Mouse (Mus musculus) kidney, postnatal 25 days (tissue): ENCODE measurements at regions not wholly inside any gene's neighbourhood (a gene's known extent, or its start where the extent isn't known, plus 50 kb on each side); places are given as distances from the start of the nearest gene placed in this dataset.

Source experiments
- DNase-seq, 2 experiments: peaks; one replicate each; pipeline ENCODE4 v3.0.0; 2021; ENCODE audit warnings: mixed read lengths in 2 of 2

- DNase-seq: no peak
Measured at GRCm38 (mm10) chr1:18849038-18849437, 253.8 kb upstream of the Tfap2d start.

- DNase-seq: no peak
Measured at GRCm38 (mm10) chr1:18857457-18857856, 245.4 kb upstream of the Tfap2d start.

- DNase-seq: no peak
Measured at GRCm38 (mm10) chr1:18903266-18903665, 199.6 kb upstream of the Tfap2d start.

GRCm38 (mm10) chr1:18903696-18904095, 199.1 kb upstream of the Tfap2d start:
- DNase-seq: no peak

- no peak for DNase-seq
Measured at GRCm38 (mm10) chr1:18911578-18911977, 191.2 kb upstream of the Tfap2d start.

- no peak for DNase-seq
Measured at GRCm38 (mm10) chr1:18956276-18956675, 146.5 kb upstream of the Tfap2d start.

GRCm38 (mm10) chr1:18956975-18957374, 145.8 kb upstream of the Tfap2d start:
- DNase-seq: no peak

- DNase-seq: no peak
Measured at GRCm38 (mm10) chr1:18961464-18961863, 141.4 kb upstream of the Tfap2d start.

- DNase-seq: no peak
Measured at GRCm38 (mm10) chr1:18961889-18962288, 140.9 kb upstream of the Tfap2d start.

- DNase-seq: peak in 1 of 2 experiments; percentile 25
Measured at GRCm38 (mm10) chr1:18968935-18969334, 133.9 kb upstream of the Tfap2d start.

- DNase-seq: no peak
Measured at GRCm38 (mm10) chr1:18970173-18970572, 132.6 kb upstream of the Tfap2d start.

GRCm38 (mm10) chr1:18973826-18974620, 128.8 kb upstream of the Tfap2d start:
- DNase-seq: no peak

GRCm38 (mm10) chr1:18974860-18975439, 127.9 kb upstream of the Tfap2d start:
- no peak for DNase-seq

- no peak for DNase-seq
Measured at GRCm38 (mm10) chr1:18975500-18975899, 127.3 kb upstream of the Tfap2d start.

- no peak for DNase-seq
Measured at GRCm38 (mm10) chr1:18976705-18977309, 126.0 kb upstream of the Tfap2d start.

- DNase-seq: no peak
Measured at GRCm38 (mm10) chr1:18979141-18979540, 123.7 kb upstream of the Tfap2d start.

- DNase-seq: no peak
Measured at GRCm38 (mm10) chr1:19016778-19017177, 86.0 kb upstream of the Tfap2d start.
